Mouse (Mus musculus) 3134 (cell line): Measurements from ENCODE around the gene Gpr55.
A peak's percentile ranks its signal among the peaks of the same experiment; 100 is the strongest.

Experiments used
- DNase-seq: peaks from one replicate; pipeline ENCODE4 v3.0.0-alpha.2; 2011; ENCODE audit warnings: low spot score; ENCODE audit not compliant: insufficient read length; ENCODE audit errors: extremely low read depth

Gene Gpr55

GRCm38 (mm10) chr1:85921725-85922124, 39.1 kb downstream of the Gpr55 start:
- no peak for DNase-seq

GRCm38 (mm10) chr1:85919621-85920020, 41.2 kb downstream of the Gpr55 start:
- no peak for DNase-seq

- DNase-seq, result no peak
Observed at GRCm38 (mm10) chr1:85916830-85917450, 43.9 kb downstream of the Gpr55 start.

GRCm38 (mm10) chr1:85915890-85916289, 44.9 kb downstream of the Gpr55 start:
- no peak for DNase-seq

GRCm38 (mm10) chr1:85913078-85913755, 47.6 kb downstream of the Gpr55 start:
- DNase-seq, result no peak

GRCm38 (mm10) chr1:85908754-85909590, 51.8 kb downstream of the Gpr55 start:
- DNase-seq, result no peak

- no peak for DNase-seq
Observed at GRCm38 (mm10) chr1:85906892-85907291, 53.9 kb downstream of the Gpr55 start.

- DNase-seq, result no peak
Observed at GRCm38 (mm10) chr1:85902108-85902561, 58.7 kb downstream of the Gpr55 start.

- DNase-seq, result no peak
Observed at GRCm38 (mm10) chr1:85901516-85902107, 59.2 kb downstream of the Gpr55 start.

- no peak for DNase-seq
Observed at GRCm38 (mm10) chr1:85900521-85901333, 60.1 kb downstream of the Gpr55 start.

- no peak for DNase-seq
Observed at GRCm38 (mm10) chr1:85899388-85899761, 61.4 kb downstream of the Gpr55 start.

- no peak for DNase-seq
Observed at GRCm38 (mm10) chr1:85898761-85899387, 61.9 kb downstream of the Gpr55 start.

GRCm38 (mm10) chr1:85897901-85898760, 62.7 kb downstream of the Gpr55 start:
- DNase-seq, result no peak

GRCm38 (mm10) chr1:85896781-85897700, 63.8 kb downstream of the Gpr55 start:
- no peak for DNase-seq

GRCm38 (mm10) chr1:85896110-85896509, 64.7 kb downstream of the Gpr55 start:
- DNase-seq, result no peak

GRCm38 (mm10) chr1:85895391-85895837, 65.4 kb downstream of the Gpr55 start:
- DNase-seq, result peak; percentile 58

GRCm38 (mm10) chr1:85894748-85895360, 66.0 kb downstream of the Gpr55 start:
- no peak for DNase-seq
